In the genomic region with DNA sequence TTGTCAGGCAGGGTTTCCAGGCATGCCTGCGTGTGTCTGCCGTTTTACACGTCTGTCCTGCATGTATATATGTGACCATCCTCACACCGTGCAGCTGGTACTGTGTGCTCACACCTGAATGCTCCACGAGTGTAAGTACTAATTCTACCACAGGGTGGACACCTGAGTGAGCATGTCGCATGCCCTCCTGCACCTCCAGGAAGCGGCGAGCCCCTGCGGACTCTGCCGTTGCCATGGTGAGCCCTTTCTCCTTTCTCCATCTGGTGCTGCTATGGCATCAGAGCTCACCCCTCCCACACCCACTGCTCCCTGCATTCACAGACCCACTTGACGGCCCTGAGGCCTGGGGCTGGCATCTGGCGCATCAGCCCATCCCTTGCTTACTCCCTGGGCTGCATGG, we compare ENCODE assay signal across 7 mouse cellular contexts. TPM values are rescaled to one million over a fixed set of nuclear protein-coding genes. Genes with fewer than 3 reads are reported as not detected.
DNase-seq lines count a peak whose midpoint lies in the region; ATAC-seq lines count a peak whose summit lies in the region.

No protein-coding gene starts in this region.

- ATAC-seq in cerebellum, adult (ENCODE audit: insufficient number of reproducible peaks, low FRiP score, low TSS enrichment): peak; percentile 63; the same call in 1 of the 2 replicates
- ATAC-seq in granulocyte monocyte progenitor cell, adult 5-6 weeks (replicated peaks; ENCODE audit: poor library complexity, severe bottlenecking): 0 out of 2 replicates have a peak, but pooled peaks have one; percentile 22
- ATAC-seq in midbrain, embryonic 15.5 days (replicated peaks): peak; percentile 70

- DNase-seq in cerebellum, adult 9-11 months: peak; percentile 86
- no peak for DNase-seq in heart, postnatal 25 days (ENCODE audit: low spot score)
- DNase-seq in spleen, adult 12 weeks (ENCODE audit: low spot score): no peak
- no peak for DNase-seq in gastrocnemius, adult 18-20 months (ENCODE audit: low spot score)

- 29% methylated on average over 12 of the region's 12 CpGs for WGBS in midbrain, embryonic 15.5 days

- no peaks in the 10 kb centered on the region for H3K9me3 ChIP-seq in midbrain, embryonic 15.5 days

- H3K27ac ChIP-seq in midbrain, embryonic 15.5 days: peak overlapping the region; percentile 80

- H3K4me2 ChIP-seq in midbrain, embryonic 15.5 days: peak overlapping the region; percentile 14

- intact Hi-C loops in heart, postnatal 25 days (cut with DNase I): no loop called here

- no peaks in the 10 kb centered on the region for H3K27me3 ChIP-seq in midbrain, embryonic 15.5 days (replicated peaks)

- H3K36me3 ChIP-seq in midbrain, embryonic 15.5 days (replicated peaks): no peaks in the 10 kb centered on the region

- peaks cover 28% of the 10 kb centered on the region for H3K4me1 ChIP-seq in midbrain, embryonic 15.5 days

- no peak overlapping the region for H3K4me3 ChIP-seq in midbrain, embryonic 15.5 days

- 0 out of 2 replicates have a peak overlapping the region, but pooled peaks have one; percentile 14 for H3K9ac ChIP-seq in midbrain, embryonic 15.5 days

RNA-seq across cellular contexts. Expression of a gene that starts 24.1 kb away (rescaled TPM):
- total RNA-seq in granulocyte monocyte progenitor cell, adult 5-6 weeks (2014; fragmentation: Nextera tagmentation): 8.3 and 15.1 TPM in 2 replicates
- total RNA-seq in granulocyte monocyte progenitor cell, adult 5-6 weeks (2017): 5.2 and 8.3 TPM in 2 replicates
- polyA plus RNA-seq in midbrain, embryonic 15.5 days (2015; fragmentation: Nextera tagmentation; extraction: Ambion mirVana): 45.3 and 45.5 TPM in 2 replicates
- total RNA-seq in heart, postnatal 25 days (2021): 1 to 10 TPM; 4.3 to 4.7 TPM
- 1 to 10 TPM; 3.2 to 3.6 TPM for total RNA-seq in gastrocnemius, adult 18-20 months (2021)
